Mouse (Mus musculus) regulatory T cell (primary cell): ENCODE results near the gene Il31.
"Not testable (repeated sequence)": the region's sequence is repeated elsewhere in the genome, so short reads cannot be mapped to it uniquely, and the experiment has no call there.

Source experiments
- in situ Hi-C: fragments of 300-600 bp; cut with MboI, MseI; formaldehyde crosslinking; loops from one replicate; pipeline ENCODE4 v1.15.1; 2025; ENCODE audit warnings: high pct_unique_total_duplicates

The Il31 gene

DNA sequence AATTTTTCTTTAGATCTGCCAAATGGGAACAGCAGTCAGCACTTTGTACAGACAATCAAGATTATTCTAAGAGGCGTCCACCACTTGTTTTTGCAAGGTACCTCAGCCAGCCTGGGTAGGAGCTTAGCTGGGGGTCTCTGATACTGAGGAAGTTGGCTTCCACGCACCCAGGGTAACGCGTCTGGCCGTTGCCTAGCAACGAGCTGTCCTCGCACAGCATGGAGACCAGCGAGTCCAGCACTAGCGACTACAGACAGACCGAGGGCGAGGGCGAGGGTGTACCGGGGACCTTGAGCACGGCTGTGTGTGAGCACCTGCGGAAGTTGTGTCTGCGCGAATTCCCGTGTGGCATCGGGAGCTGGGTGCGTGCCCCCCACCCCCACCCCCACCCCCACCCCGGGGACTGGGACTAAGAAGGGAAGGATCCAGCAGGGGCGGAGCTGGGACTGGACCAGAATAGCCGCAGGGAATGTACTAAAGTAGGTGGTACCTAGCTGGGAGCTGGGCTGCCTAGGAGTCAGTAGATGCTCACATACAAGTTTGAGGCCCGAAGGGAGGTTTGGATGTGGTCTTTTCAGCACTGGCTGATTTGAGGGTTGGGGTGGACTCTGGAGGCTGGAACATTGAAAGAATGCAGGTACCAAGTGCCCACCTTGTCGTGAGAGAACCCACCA is at the start of gene Il31, which contains the start of gene Lrrc43:
Il31 (minus strand) TSS at position 378 of the 674 bp plus-strand sequence.
Lrrc43 (plus strand) TSS at position 194 of the 674 bp plus-strand sequence.
- in situ Hi-C loops: no loop called here

DNA sequence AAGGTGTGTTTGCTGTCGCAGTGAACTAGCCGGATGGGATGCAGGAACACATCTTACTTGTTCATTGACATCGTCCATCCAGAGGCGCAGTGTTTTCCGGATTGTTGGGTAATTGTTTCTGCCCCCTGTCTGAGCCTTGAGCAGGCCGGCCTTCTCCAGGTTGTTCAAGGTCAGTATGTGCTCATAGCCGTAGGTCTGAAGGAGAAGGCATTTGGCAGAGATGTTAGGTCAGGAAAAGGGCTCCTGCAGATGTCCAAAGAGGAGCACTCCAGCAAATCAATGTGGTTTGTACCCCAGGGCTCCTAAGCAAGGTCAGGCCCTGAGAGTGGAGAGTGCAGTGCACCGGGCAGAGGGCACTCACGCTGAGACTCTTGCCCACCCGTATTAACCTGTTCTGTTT is 44.5 kb upstream of the Il31 start:
- in situ Hi-C loops: no loop called here

DNA sequence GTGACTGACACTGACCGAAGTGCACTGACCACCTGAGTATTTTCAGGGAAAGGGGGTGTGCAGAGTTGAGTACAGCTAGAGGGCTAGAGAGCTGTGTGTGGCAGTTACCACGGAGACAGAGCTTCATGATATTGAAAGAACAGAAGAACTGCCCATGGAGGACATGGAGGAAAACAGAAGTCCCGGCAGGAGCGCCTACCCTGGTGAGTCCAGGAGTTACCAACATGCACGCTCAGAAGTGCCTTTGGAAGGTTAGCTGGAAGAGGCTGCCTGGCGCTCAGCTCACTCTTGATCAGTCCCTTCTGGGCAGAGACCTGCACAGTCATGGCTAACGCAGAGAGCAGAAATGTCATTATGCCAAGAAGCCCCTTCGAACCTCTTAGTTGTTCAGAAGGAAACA is 40.8 kb upstream of the Il31 start:
- in situ Hi-C loops: no loop called here

DNA sequence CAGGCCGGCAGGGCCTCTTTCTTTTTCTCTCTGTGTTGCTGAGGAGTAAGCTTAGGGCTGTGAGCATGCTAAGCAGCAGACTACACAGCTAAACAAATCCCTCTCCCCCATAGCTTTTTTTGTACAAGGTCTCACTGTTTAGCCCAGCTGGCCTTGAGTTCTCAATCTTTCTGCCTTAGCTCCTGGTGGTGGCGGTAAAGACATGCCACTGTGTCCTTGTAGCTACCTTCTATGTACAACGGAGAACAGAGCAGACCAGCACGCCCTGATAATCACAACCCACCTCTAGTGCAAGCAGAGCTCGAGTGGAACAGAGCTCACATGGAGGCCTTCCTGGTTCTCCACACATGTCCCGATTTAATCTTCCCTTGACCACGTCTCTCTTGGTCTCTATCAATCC is 39.4 kb upstream of the Il31 start:
- in situ Hi-C loops: no loop called here

DNA sequence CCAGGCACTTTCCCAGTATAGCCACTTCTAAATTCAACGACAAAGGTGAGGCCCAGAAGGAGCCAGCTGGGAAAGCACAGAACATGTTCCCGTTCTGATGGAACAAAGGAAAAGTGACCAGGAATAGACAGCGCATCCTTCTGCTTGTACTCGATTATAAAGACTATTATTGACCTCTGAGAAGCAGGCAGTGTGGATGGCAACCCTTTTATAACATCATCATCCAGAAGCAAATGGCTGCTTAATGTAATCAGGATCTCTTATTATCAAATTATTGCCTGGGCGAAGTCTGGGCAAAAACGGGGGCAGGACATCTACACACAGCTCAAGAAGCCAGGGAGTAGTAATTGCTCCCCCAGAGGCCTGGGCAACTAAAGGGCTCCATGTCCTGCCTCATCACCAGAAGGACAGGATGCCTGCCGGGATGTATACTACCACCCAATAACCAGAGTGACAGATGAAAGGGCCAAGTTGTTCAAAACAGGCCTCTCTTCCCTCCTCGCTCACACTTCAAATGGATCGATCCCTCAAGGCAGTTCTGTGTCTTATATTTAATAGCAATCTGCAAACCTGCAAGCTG is 36.7 kb upstream of the Il31 start:
- in situ Hi-C loops: no loop called here

DNA sequence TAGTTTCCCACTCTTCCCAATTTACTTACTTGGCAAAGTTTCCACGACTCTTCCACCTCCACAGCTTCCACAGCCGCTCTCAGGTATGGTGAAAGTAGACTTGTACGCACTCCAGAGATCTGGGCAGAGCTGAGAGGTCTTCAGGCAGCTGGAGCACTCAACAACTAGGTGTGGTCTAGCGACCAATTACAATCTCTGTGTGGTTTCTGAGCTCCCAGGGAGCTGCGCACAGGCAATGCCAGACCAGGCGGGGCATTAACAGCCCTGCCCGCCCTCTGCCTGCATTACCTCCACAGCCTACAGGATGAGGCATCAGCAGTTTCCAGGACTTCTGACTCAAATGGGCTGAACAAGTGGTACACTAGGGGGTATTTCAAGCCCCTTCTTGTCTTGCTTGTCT is 36.0 kb upstream of the Il31 start, which contains the start of gene Gm49027:
Gm49027 (minus strand) TSS at position 208 of the 400 bp plus-strand sequence.
- in situ Hi-C loops: no loop called here

DNA sequence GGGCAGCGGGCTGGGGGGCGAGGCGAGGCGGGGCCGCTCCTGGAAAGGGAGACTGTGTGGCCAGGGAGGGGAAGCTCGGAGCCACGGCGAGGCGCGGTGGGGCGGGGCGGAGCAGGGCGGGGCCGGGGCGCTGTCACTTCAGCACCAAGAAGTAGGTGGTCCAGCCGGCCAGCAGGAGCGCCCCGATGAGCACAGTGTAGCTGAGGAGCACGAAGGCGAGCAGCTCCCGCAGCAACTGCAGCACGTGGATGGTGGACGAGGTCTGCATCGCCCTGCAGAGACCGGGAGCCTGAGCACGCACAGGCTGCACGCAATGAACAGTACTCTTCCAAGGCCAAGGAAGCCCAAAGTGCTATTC is 35.1 kb upstream of the Il31 start:
- in situ Hi-C loops: no loop called here

DNA sequence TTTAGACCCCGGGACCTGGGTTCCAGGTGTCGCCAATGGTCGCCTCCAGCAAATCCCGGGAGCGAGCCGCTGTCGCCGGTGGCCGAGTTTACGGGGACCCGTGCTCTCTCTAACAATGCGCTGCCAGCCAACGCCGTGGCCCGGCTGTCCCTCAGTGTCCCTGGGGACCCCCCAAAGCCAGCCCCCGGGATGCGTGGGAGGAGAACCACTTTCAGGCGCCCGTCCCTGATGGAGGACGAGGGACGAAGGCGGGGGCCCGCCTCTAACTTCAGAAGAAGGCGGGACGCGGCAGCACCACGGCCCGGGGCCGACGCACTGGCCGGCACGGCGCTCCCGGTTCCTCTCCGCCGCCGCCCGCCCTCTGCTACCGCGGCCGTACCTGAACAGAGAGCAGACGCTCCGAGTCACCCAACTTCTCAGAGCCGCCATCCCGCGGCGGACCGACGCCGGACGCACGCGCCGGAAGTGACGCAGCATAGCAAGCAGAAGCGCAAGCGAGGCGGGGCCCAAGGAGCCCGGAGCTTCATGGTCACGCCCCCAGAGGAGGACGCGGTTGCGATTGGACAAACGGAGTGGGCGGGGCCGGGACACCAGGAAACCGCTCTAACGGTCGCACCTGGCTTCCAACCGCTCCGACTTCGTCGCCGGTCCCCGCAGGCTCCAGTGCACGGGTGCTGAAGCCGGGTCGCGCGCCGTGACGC is 34.6 kb upstream of the Il31 start, which contains the start of gene Diablo:
Diablo (minus strand) TSS at position 485 of the 701 bp plus-strand sequence.
- in situ Hi-C loops: no loop called here

DNA sequence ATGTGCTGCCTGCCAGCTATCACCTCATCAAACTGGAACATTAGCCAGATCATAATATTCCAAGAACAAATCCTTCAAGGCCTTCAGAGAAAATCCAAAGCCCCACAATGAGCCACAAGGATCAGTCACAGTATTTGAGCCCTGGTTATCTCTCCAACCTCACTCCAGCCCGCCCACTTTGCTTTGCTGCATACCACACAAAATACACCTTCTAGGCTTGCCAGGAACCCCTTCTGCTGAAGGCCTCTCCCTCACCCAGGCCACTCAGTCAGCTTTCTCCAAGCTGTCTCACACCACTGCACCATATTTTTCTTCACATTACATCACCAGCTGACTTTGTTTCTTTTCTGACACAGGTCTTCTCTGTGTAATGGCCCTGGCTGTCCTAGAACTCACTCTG is 32.9 kb upstream of the Il31 start:
- in situ Hi-C loops: no loop called here

DNA sequence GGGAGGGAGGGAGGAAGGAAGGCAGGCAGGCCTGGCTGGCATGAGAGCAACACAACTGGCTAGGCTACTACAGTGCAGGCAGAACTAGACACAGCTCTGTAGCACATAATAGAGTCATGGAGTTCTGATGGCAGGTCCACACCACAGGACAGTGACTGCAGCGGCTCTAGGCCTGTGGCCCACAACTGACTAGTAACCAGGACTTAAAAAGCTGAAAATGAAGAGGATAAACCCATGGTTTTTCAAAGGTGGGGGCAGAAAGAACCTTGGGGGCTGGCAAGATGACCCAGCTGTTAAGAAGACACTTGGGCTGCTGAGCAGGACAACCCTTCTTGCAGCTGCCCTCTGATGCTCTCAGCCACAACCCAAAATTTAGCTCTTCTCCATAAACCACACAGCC is 32.3 kb upstream of the Il31 start:
- in situ Hi-C loops: no loop called here

DNA sequence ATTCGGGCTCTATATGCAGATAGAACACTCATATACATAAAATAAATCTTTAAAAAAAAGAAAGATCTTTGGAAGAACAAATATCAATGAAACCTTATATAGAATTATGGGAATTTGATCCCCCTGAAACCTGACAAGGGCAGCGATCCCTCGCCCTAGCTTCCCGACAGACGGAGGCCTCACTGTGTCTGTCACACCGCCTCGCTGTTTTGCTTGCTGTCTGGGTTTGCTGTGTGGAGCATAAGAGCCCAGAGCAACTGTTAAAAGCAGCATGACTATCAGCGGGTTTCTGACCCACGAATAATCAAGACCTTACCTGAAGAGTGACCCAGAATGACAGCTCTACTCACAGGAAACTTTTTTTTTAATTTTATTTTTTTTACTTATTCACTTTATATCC is 31.4 kb upstream of the Il31 start:
- in situ Hi-C loops: no loop called here

DNA sequence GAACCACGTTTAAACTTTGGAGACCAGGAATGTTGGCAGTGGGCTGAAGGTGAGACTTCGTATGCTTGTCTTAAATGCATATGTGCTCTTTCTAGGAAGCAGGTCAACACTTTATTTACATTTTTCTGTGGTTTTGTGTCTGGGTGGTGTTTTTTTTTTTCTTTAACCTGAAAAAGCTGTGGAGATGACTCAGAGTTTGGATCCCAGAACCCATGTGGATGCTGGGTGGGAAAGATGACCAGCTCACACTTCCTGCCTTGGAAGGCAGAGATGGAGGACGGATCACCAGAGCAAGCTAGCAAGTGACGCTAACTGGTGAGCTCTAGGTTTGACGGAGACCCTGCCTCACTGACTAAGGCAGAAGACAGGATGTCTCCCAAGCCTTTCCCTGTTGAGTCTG is 25.6 kb upstream of the Il31 start:
- in situ Hi-C loops: no loop called here

DNA sequence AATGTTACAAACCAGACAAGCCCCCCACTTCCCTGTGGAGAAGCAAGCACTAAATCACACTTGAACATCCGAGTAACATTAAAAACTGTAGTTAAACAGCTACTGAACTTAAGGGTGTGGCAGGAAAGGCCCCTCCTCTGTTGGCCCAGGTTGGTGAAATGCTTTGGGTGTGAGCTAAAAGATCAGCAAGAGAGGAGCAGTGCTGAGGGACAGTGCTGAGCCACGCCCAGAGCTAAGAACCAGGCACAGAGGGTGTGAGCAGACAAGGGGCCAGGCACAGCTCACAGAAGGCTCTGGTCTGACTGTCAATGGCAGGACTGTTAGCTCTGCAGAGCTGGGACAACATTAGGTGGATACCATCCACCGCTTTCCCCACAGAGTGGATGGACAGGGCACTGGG is 22.8 kb upstream of the Il31 start:
- in situ Hi-C loops: no loop called here

DNA sequence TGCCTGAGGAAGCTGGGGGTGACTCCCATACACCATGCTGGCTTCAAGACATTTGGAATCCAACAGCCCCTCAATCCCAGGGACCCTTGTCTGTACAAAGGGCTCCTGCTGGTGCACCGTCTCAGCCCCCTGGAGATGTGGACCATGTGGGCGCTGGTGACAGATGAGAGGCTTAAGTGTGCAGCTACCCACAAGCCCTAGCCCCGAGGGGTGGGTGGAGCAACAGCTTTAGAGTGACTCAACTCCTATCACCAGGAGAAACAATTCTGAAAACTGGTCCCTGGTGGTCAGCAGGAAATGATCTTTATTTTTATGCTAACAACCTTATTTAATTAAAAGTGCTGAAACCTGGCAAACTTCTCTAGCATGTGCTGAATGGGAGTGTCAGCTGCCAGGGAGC is 22.1 kb upstream of the Il31 start:
- in situ Hi-C loops: not testable (repeated sequence)

DNA sequence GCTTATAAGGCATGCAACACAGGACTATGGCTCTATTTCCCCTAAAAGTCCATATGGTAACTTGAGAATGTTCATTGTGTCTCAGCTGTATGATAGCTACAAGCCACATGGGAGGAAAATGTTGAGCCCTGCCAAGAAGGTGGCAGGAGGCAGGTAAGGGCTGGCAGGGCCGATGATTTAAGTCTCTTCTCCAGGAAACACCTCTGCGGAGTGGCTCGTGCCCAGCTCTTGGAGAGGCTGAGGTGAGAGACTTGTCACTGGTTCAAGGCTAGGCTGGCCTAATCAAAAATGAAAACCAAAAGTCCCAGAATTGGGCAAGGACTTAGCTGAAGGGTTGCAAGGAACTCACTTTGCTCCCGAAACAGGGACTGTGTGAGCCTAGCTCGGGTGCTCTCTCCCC is 20.9 kb upstream of the Il31 start, which contains the start of gene B3gnt4:
B3gnt4 (plus strand) TSS at position 301 of the 400 bp plus-strand sequence.
- in situ Hi-C loops: no loop called here

DNA sequence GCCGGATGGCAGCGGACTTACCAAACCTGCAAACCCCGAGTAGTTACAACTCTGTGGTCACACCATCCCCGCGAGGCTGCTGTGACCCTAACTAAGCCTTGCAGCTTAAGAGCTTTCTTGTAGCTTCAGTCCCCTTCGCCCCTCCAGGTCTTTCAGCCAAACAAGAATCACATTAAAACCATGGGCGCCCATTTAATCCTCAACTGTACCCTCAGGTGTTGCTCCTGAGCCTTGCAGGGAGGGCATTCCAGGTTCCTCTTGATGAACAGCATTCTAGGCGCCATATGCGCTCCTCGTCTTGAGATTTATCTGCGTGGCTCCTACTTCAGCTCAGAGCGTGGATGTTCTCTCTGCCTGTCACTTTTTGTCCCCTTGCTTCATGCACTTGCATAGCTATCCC is 19.6 kb upstream of the Il31 start:
- in situ Hi-C loops: no loop called here

DNA sequence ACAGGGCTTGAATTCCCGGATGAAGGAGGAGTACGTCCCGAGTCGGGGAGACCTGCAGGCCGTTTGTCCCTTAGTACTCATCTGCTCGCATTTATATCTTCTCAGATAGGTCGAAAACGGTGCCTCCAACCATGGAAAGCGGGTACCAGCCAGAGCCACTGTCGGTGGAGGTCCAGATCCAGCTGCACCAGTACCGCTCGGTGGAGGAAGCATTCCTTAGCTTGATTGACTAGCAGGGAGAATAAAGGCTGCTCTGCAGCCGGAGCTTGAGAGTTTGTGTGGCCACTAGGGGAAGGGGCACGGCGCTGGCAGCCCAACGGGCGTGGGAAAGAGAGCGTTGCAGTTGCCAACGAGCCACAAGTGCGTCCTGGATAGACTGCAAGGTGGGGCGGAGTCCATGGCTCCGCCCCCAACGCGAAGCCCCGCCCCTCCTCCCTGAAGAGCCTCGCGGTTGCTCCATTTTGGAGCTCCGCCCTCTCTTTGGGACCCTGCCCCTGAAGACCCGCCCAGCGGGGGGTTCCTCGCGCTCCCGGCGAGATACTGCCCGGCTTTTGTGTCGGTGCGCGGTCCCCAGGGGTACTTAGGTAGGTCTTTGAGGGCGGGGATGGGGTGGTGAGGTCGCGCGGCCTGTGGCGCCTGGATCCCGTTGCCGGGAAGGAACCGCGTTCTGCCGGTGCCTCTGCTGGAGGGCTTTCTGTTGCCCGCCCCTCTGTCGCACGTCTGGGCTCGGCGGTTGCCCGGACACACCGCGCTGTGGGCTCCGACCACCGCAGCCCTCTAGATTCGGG is 18.8 kb upstream of the Il31 start:
- in situ Hi-C loops: no loop called here

DNA sequence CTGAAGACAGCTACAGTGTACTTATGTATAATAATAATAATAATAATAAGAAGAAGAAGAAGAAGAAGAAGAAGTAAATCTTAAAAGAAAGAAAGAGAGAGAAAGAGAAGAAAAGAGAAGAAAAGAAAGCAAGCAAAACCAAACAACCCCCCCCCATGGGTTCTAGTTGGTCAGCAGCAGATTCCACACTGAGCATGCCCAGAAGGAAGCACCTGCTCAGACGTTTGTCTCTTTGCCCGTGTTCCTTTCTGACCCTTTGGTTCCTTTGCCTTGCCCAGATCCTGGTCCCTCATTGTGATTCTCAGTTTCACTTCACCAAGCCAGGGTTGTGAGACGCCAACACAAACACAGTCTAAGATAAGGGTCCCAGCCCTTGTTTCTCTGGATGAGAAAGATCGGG is 12.7 kb upstream of the Il31 start:
- in situ Hi-C loops: no loop called here

DNA sequence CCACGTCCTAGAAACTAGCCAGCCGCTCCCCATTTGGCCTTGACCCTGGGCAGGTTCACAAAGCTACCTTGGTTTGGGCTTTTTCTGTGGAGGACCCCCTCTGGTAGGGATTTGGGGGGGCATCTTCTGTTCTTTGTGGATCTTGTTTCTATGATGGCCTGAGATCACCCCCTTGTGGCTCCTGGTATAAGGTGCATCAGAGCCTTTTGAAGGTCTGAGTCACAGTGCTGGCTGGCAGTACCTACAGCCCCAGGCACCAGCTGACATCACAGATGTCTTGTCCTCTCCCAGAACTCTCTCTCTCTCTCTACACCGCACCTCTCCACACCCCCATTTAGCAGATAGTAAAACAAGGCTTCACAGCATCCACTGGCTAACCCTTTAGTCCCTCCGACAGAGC is 10.4 kb upstream of the Il31 start:
- in situ Hi-C loops: no loop called here

DNA sequence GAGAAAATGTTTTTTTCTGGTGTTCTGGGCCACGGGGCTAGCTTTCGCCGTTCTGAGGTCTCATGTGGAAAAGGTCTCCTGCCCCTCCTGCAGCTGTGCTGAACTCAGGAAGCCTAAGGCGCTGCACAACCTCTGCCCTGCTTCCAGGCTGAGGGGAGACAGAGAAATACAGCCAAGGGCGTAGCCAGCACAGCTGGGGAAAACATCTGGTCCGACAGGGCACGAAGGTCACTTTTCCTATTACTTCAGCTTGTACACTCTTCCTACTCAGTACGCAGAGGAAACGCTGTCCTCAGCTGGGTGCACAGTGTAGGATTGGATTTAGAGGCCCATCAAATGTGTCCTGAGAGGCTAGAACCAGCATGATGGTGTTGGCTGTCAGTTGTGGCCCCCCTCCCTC is 646 bp upstream of the Il31 start:
- in situ Hi-C loops: no loop called here

DNA sequence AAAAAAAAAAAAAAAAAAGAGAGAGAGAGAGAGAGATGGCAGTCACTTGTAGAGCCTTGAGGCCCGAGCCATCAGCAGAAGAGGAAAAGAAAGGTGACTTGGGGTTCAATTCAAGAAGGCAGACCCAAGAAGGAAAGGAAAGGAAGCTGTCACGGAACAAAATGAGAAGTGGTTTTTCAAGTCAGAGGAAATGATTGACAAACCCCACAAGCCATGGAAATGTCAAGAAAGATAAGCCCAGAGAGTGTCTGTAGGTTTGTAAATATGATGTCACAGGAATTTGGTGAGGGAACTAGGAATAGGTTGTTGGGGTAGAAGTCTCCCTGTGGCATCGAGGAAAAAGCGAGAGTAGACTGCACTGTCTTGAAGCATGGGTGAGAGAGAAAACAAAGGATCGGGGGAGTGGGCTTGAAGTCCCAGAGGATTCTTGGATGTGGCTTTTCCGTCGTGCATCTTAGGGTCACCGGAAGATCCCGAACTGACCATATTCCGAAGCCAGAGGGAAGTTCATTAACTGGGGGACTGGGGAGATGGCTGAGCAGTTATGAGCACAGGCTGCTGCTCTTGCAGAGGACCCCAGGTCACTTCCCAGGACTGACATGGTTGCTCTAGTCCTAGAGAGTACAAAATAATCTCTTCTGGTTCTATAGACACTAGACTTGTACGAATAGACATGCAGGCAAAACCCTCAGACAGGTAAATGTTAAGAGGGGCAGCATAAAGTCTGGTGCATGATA is 1.5 kb downstream of the Il31 start:
- in situ Hi-C loops: no loop called here
